Mouse (Mus musculus) CH12.LX (cell line): Measurements from ENCODE around the gene Elovl5. TPM values are rescaled to one million over a fixed set of nuclear protein-coding genes. Genes with fewer than 3 reads are reported as not detected.
"Not testable (repeated sequence)": the region's sequence is repeated elsewhere in the genome, so short reads cannot be mapped to it uniquely, and the experiment has no call there.

Source experiments
- DNase-seq: peaks from one replicate; pipeline ENCODE4 v3.0.0-alpha.2; 2013; ENCODE audit errors: extremely low read depth
- H3K27ac ChIP-seq: 2 replicates; pipeline ENCODE4 v1.5.1; 2012; ENCODE audit warnings: low read depth, mild to moderate bottlenecking, control low read depth, moderate library complexity; ENCODE audit not compliant: insufficient read depth
- H3K27me3 ChIP-seq: replicated peaks from 2 replicates; pipeline ENCODE3; 2012; ENCODE audit warnings: inconsistent platforms
- H3K36me3 ChIP-seq, 2 experiments: replicated peaks in 1 of 2; 2 replicates each; pipeline versions ENCODE3 to v1.6.1; 2012; ENCODE audit warnings: inconsistent platforms in 1 of 2, low read length in 1 of 2, mild to moderate bottlenecking in 1 of 2, mixed read lengths in 1 of 2, moderate library complexity in 1 of 2; ENCODE audit not compliant: control insufficient read depth in 1 of 2, insufficient read depth in 1 of 2
- H3K4me1 ChIP-seq, 2 experiments: 2 replicates each; pipeline ENCODE4 v1.6.1; 2012; ENCODE audit warnings: inconsistent platforms in 1 of 2, moderate library complexity in 1 of 2; ENCODE audit not compliant: insufficient read depth in 2 of 2, control insufficient read depth in 1 of 2
- H3K4me2 ChIP-seq: 2 replicates; pipeline ENCODE4 v1.6.1; 2012; ENCODE audit warnings: low read depth, mild to moderate bottlenecking, control low read depth; ENCODE audit not compliant: poor library complexity, insufficient read depth, severe bottlenecking
- H3K4me3 ChIP-seq, 3 experiments: fragments of 150-350 bp in 1 of 3; sonication (generic) in 1 of 3; replicated peaks in 1 of 3; 2 replicates each; pipeline versions ENCODE3 to v1.5.1; 2011 to 2012; ENCODE audit warnings: low read depth in 2 of 3, low read length in 2 of 3, mild to moderate bottlenecking in 2 of 3, moderate library complexity in 2 of 3, control low read depth in 1 of 3, improper control_type of control experiment in 1 of 3, inconsistent platforms in 1 of 3, mixed read lengths in 1 of 3; ENCODE audit not compliant: poor library complexity in 1 of 3
- H3K79me2 ChIP-seq: replicated peaks from 2 replicates; pipeline ENCODE4 v1.6.1; 2012; ENCODE audit warnings: mild to moderate bottlenecking, moderate library complexity; ENCODE audit not compliant: control insufficient read depth, poor library complexity, insufficient read depth, severe bottlenecking; ENCODE audit errors: extremely low read depth
- H3K9ac ChIP-seq: 2 replicates; pipeline ENCODE4 v1.6.1; 2012; ENCODE audit warnings: low read depth, mild to moderate bottlenecking, control low read depth, moderate library complexity; ENCODE audit not compliant: insufficient read depth
- H3K9me3 ChIP-seq: replicated peaks from 2 replicates; pipeline ENCODE3; 2012; ENCODE audit warnings: low read length, inconsistent platforms, mixed read lengths
- BHLHE40 ChIP-seq: IDR thresholded peaks from 2 replicates; pipeline ENCODE4 v1.6.1; 2011; ENCODE audit warnings: mild to moderate bottlenecking, low read depth, low read length, improper control_type of control experiment
- CHD1 ChIP-seq: IDR thresholded peaks from 2 replicates; pipeline ENCODE4 v1.6.1; 2012; ENCODE audit warnings: low read depth, low read length, improper control_type of control experiment, inconsistent platforms
- E2F4 ChIP-seq: IDR thresholded peaks from 2 replicates; pipeline ENCODE4 v1.6.1; 2011; ENCODE audit warnings: low read depth, low read length, improper control_type of control experiment; ENCODE audit not compliant: insufficient replicate concordance
- ETS1 ChIP-seq: conservative IDR thresholded peaks from 2 replicates; pipeline ENCODE4 v1.6.1; 2012; ENCODE audit warnings: low read depth, mild to moderate bottlenecking, inconsistent platforms, low read length, improper control_type of control experiment, moderate library complexity
- GABPA ChIP-seq: IDR thresholded peaks from 2 replicates; pipeline ENCODE4 v1.6.1; 2012; ENCODE audit warnings: low read depth, low read length, improper control_type of control experiment, inconsistent platforms; ENCODE audit not compliant: insufficient replicate concordance
- HCFC1 ChIP-seq: IDR thresholded peaks from 2 replicates; pipeline ENCODE4 v1.6.1; 2012; ENCODE audit warnings: low read depth, mild to moderate bottlenecking, inconsistent platforms, low read length, improper control_type of control experiment
- JUN ChIP-seq: IDR thresholded peaks from 2 replicates; pipeline ENCODE4 v1.6.1; 2011; ENCODE audit warnings: low read depth, mild to moderate bottlenecking, low read length, improper control_type of control experiment, moderate library complexity; ENCODE audit not compliant: insufficient read depth
- MAZ ChIP-seq: IDR thresholded peaks from 2 replicates; pipeline ENCODE4 v1.6.1; 2012; ENCODE audit warnings: low read depth, mild to moderate bottlenecking, inconsistent platforms, low read length, improper control_type of control experiment, moderate library complexity
- MXI1 ChIP-seq: IDR thresholded peaks from 2 replicates; pipeline ENCODE4 v1.6.1; 2011; ENCODE audit warnings: mild to moderate bottlenecking, low read depth, low read length, improper control_type of control experiment
- NELFE ChIP-seq: IDR thresholded peaks from 2 replicates; pipeline ENCODE4 v1.6.1; 2011; ENCODE audit warnings: low read depth, low read length, improper control_type of control experiment
- POLR2A ChIP-seq: IDR thresholded peaks from 2 replicates; pipeline ENCODE4 v1.6.1; 2011; ENCODE audit warnings: low read depth, mild to moderate bottlenecking, improper control_type of control experiment, low read length
- RAD21 ChIP-seq: IDR thresholded peaks from 2 replicates; pipeline ENCODE4 v1.6.1; 2011; ENCODE audit warnings: low read depth, mild to moderate bottlenecking, low read length, improper control_type of control experiment, moderate library complexity
- SMC3 ChIP-seq: IDR thresholded peaks from 2 replicates; pipeline ENCODE4 v1.6.1; 2011; ENCODE audit warnings: low read depth, low read length, improper control_type of control experiment
- TCF12 ChIP-seq: IDR thresholded peaks from 2 replicates; pipeline ENCODE4 v1.6.1; 2014; ENCODE audit warnings: low read depth, mild to moderate bottlenecking, inconsistent platforms, low read length, improper control_type of control experiment
- UBTF ChIP-seq: IDR thresholded peaks from 2 replicates; pipeline ENCODE4 v1.6.1; 2012; ENCODE audit warnings: low read depth, mild to moderate bottlenecking, inconsistent platforms, low read length, improper control_type of control experiment, moderate library complexity
- USF2 ChIP-seq: conservative IDR thresholded peaks from 2 replicates; pipeline ENCODE4 v1.6.1; 2011; ENCODE audit warnings: low read depth, low read length, improper control_type of control experiment
- ZC3H11A ChIP-seq: IDR thresholded peaks from 2 replicates; pipeline ENCODE4 v1.6.1; 2012; ENCODE audit warnings: low read depth, mild to moderate bottlenecking, inconsistent platforms, low read length, improper control_type of control experiment
- ZMIZ1 ChIP-seq: IDR thresholded peaks from 2 replicates; pipeline ENCODE4 v1.6.1; 2012; ENCODE audit warnings: low read depth, mild to moderate bottlenecking, inconsistent platforms, low read length, improper control_type of control experiment
- dilution Hi-C: fragments of 300-500 bp; cut with MboI; formaldehyde crosslinking; loops from 2 replicates; pipeline ENCODE4 v1.14.3; 2020; ENCODE audit warnings: low sequenced_read_pairs; ENCODE audit not compliant: extremely low pct_unique_long_range_greater_than_20kb, extremely low pct_ligation_motif_present
- in situ Hi-C: fragments of 300-500 bp; cut with MboI; formaldehyde crosslinking; loops from 3 replicates; pipeline ENCODE4 v1.14.3; 2019; ENCODE audit warnings: low sequenced_read_pairs, low pct_ligation_motif_present, low pct_unique_long_range_greater_than_20kb, mixed read lengths
- polyA plus RNA-seq: library from polyadenylated mRNA; unstranded; fragments of >175 nt; gene quantifications from 2 replicates; pipeline ENCODE4 v1.2.1, GENCODE M21; 2012; ENCODE audit warnings: low read depth; ENCODE audit not compliant: insufficient read length
- total RNA-seq, 2 experiments: library from RNA; depleted of rRNA; stranded (reverse); fragments of 300-350 nt in 1 of 2; fragments of >200 nt in 1 of 2; gene quantifications; 2 replicates each; pipeline ENCODE4 v1.2.3; 2012 to 2014

The Elovl5 gene
- total and polyA plus RNA-seq, 3 experiments = 44.0 to 122 (median 63.0) TPM

DNA sequence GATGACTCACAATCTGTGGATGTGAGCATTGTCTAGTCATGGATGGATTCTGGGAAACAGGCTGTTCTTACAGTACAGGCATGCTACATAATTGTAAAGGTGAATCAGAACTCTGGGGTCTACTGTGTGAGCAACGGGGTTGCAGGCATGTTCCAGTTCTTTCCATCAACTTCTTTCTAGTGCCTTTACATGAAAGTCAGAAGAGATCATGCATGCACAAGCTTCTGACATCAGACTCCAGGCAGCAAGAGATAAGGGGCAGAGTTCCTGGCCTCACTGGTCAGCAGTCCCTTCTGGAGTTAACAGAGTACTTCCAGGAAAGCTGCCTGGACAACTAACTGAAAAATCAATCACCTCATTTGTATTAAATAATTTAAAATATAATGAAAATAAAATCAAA, 75.9 kb downstream of the Elovl5 start:
- no peaks in the 10 kb centered on the region for H3K36me3 ChIP-seq
- no peak overlapping the region for H3K4me3 ChIP-seq
- H3K4me2 ChIP-seq = no peak overlapping the region
- H3K79me2 ChIP-seq = no peaks in the 10 kb centered on the region
- dilution Hi-C loops (no loop called here), in situ Hi-C loops (no loop called here)
- no peak overlapping the region for H3K9ac ChIP-seq
- no peak for TF ChIP-seq GABPA
- TF ChIP-seq ZC3H11A = no peak
- TF ChIP-seq ZMIZ1 = no peak
- no peak for TF ChIP-seq USF2
- TF ChIP-seq UBTF = no peak
- no peak for TF ChIP-seq ETS1
- TF ChIP-seq MXI1 = no peak
- TF ChIP-seq JUN = no peak
- TF ChIP-seq BHLHE40 = no peak
- TF ChIP-seq RAD21 = no peak
- no peak for TF ChIP-seq SMC3
- no peak for TF ChIP-seq E2F4
- no peak for TF ChIP-seq NELFE
- no peak for TF ChIP-seq TCF12
- TF ChIP-seq POLR2A = no peak
- TF ChIP-seq HCFC1 = no peak
- TF ChIP-seq CHD1 = no peak
- no peak for TF ChIP-seq MAZ
- H3K4me1 ChIP-seq = peaks cover 7 to 20% of the 10 kb centered on the region in 2 experiments; a peak in 3 of 4 replicates
- H3K27me3 ChIP-seq = no peaks in the 10 kb centered on the region
- H3K27ac ChIP-seq = no peak overlapping the region
- no peak for DNase-seq
- H3K9me3 ChIP-seq = no peaks in the 10 kb centered on the region

DNA sequence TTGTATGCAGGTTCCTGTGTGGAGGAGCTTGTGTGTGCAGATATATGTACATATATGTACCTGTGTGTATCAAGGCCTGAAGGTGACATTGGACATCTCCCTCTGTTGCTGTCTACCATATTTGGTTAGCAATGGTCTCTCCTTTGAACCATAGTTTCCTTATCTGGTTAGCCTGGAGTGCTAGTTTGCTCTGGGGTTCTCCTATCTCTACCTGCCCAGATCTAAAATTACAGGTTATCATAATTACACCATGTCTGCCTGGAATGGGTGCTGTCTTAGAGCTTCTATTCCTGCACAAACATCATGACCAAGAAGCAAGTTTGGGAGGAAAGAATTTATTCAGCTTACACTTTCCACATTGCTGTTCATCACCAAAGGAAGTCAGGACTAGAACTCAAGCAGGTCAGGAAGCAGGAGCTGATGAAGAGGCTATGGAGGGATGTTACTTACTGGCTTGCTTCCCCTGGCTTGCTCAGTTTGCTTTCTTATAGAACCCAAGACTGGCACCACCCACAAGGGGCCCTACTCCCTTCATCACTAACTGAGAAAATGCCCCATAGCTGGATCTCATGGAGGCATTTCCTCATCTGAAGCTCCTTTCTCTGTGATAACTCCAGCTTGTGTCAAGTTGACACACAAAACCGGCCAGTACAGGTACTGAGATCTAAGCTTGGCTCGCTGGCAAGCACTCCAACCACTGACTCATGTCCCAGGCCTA, 76.5 kb downstream of the Elovl5 start:
- H3K36me3 ChIP-seq, H3K4me3 ChIP-seq, DNase-seq, dilution Hi-C loops, H3K9ac ChIP-seq, H3K9me3 ChIP-seq, H3K27me3 ChIP-seq, H3K27ac ChIP-seq, H3K4me2 ChIP-seq, in situ Hi-C loops, H3K79me2 ChIP-seq: not testable (repeated sequence)
- H3K4me1 ChIP-seq = peaks cover 7 to 20% of the 10 kb centered on the region in 2 experiments; a peak in 3 of 4 replicates
